Mouse (Mus musculus) brain, embryonic 18.5 days (tissue): ENCODE data around the gene Nt5dc1.
"Not testable (repeated sequence)": the region's sequence is repeated elsewhere in the genome, so short reads cannot be mapped to it uniquely, and the experiment has no call there.

Source experiments
- DNase-seq: peaks from one replicate; pipeline ENCODE4 v3.0.0-alpha.2; 2012; ENCODE audit warnings: low read depth, low spot score

The Nt5dc1 gene

GRCm38 (mm10) chr10:34418204-34418756 is at the start of gene Nt5dc1:
Nt5dc1 (minus strand) TSS chr10:34418552.
- peak; percentile 74 for DNase-seq

- DNase-seq, result no peak
These were observed 46.0 kb upstream of the Nt5dc1 start for GRCm38 (mm10) chr10:34464321-34464720.

- DNase-seq, result no peak
These were observed 43.1 kb upstream of the Nt5dc1 start for GRCm38 (mm10) chr10:34461451-34461850.

GRCm38 (mm10) chr10:34449469-34449868 is 31.1 kb upstream of the Nt5dc1 start:
- no peak for DNase-seq

GRCm38 (mm10) chr10:34434191-34434590 is 15.8 kb upstream of the Nt5dc1 start:
- DNase-seq, result not testable (repeated sequence)

GRCm38 (mm10) chr10:34431783-34432182 is 13.4 kb upstream of the Nt5dc1 start:
- no peak for DNase-seq

- DNase-seq, result not testable (repeated sequence)
These were observed 442 bp upstream of the Nt5dc1 start for GRCm38 (mm10) chr10:34418794-34419193.

GRCm38 (mm10) chr10:34399267-34399666 is 19.1 kb downstream of the Nt5dc1 start:
- no peak for DNase-seq

- no peak for DNase-seq
These were observed 21.4 kb downstream of the Nt5dc1 start for GRCm38 (mm10) chr10:34396959-34397358.

GRCm38 (mm10) chr10:34389681-34390080 is 28.7 kb downstream of the Nt5dc1 start, which contains the start of gene Col10a1:
Col10a1 (plus strand) TSS chr10:34389981.
- DNase-seq, result no peak

- no peak for DNase-seq
These were observed 32.7 kb downstream of the Nt5dc1 start for GRCm38 (mm10) chr10:34385636-34386035.

- no peak for DNase-seq
These were observed 45.0 kb downstream of the Nt5dc1 start for GRCm38 (mm10) chr10:34373332-34373731.

GRCm38 (mm10) chr10:34368138-34368537 is 50.2 kb downstream of the Nt5dc1 start:
- no peak for DNase-seq

GRCm38 (mm10) chr10:34363756-34364155 is 54.6 kb downstream of the Nt5dc1 start:
- DNase-seq, result no peak

- DNase-seq, result no peak
These were observed 60.1 kb downstream of the Nt5dc1 start for GRCm38 (mm10) chr10:34358263-34358662.

- DNase-seq, result no peak
These were observed 66.2 kb downstream of the Nt5dc1 start for GRCm38 (mm10) chr10:34352166-34352565.

- DNase-seq, result no peak
These were observed 76.5 kb downstream of the Nt5dc1 start for GRCm38 (mm10) chr10:34341886-34342285.

- DNase-seq, result no peak
These were observed 77.3 kb downstream of the Nt5dc1 start for GRCm38 (mm10) chr10:34341014-34341413.

GRCm38 (mm10) chr10:34328310-34328709 is 90.0 kb downstream of the Nt5dc1 start:
- peak; percentile 47 for DNase-seq

GRCm38 (mm10) chr10:34327144-34327543 is 91.2 kb downstream of the Nt5dc1 start:
- no peak for DNase-seq

- DNase-seq, result no peak
These were observed 91.7 kb downstream of the Nt5dc1 start for GRCm38 (mm10) chr10:34326701-34327100.

GRCm38 (mm10) chr10:34320809-34321208 is 97.5 kb downstream of the Nt5dc1 start:
- no peak for DNase-seq

GRCm38 (mm10) chr10:34317217-34317606 is 101.1 kb downstream of the Nt5dc1 start:
- no peak for DNase-seq
